Mouse (Mus musculus) neural tube, embryonic 13.5 days (tissue): Measurements from ENCODE around the gene Utf1. TPM values are rescaled to one million over a fixed set of nuclear protein-coding genes. Genes with fewer than 3 reads are reported as not detected.

ENCODE experiments used
- ATAC-seq: fragments of 200-750 bp; cut with Nextera tagmentation; 2 replicates; pipeline ENCODE4 v1.8.0; 2017; ENCODE audit warnings: low read depth, mild to moderate bottlenecking, moderate TSS enrichment, moderate library complexity
- H3K27ac ChIP-seq: fragments of 300-500 bp; sonication (generic); replicated peaks from 2 replicates; pipeline ENCODE4 v1.5.1; 2015; ENCODE audit warnings: moderate library complexity, mild to moderate bottlenecking, inconsistent platforms
- H3K27me3 ChIP-seq: fragments of 300-500 bp; sonication (generic); 2 replicates; pipeline ENCODE4 v1.6.1; 2015; ENCODE audit warnings: mild to moderate bottlenecking, inconsistent platforms
- H3K36me3 ChIP-seq: fragments of 300-500 bp; sonication (generic); 2 replicates; pipeline ENCODE4 v1.6.1; 2015; ENCODE audit warnings: mild to moderate bottlenecking, inconsistent platforms
- H3K4me1 ChIP-seq: fragments of 300-500 bp; sonication (generic); replicated peaks from 2 replicates; pipeline ENCODE4 v1.6.1; 2015; ENCODE audit warnings: inconsistent platforms
- H3K4me2 ChIP-seq: fragments of 300-500 bp; sonication (generic); 2 replicates; pipeline ENCODE4 v1.6.1; 2015; ENCODE audit warnings: inconsistent platforms, mild to moderate bottlenecking, moderate library complexity
- H3K4me3 ChIP-seq: fragments of 300-500 bp; sonication (generic); 2 replicates; pipeline ENCODE4 v1.5.1; 2015; ENCODE audit warnings: mild to moderate bottlenecking, inconsistent platforms
- H3K9ac ChIP-seq: fragments of 300-500 bp; sonication (generic); 2 replicates; pipeline ENCODE4 v1.6.1; 2015; ENCODE audit warnings: moderate library complexity, mild to moderate bottlenecking, inconsistent platforms
- H3K9me3 ChIP-seq: fragments of 300-500 bp; sonication (generic); 2 replicates; pipeline ENCODE4 v1.6.1; 2016; ENCODE audit warnings: inconsistent platforms
- WGBS: fragments of 180-500 bp; shearing (Covaris S2); methylation state at CpG from one replicate; pipeline ENCODE4 v1.1.7; 2015; 5-methylcytosine and 5-hydroxymethylcytosine counted together
- polyA plus RNA-seq: library from polyadenylated mRNA; unstranded; fragments of >200 nt; fragmentation: Nextera tagmentation; extraction: Ambion mirVana; gene quantifications from 2 replicates; pipeline ENCODE4 v1.2.1, GENCODE M21; 2015

Gene Utf1
- polyA plus RNA-seq, 1 experiment from 2014 or later = not detected

GRCm38 (mm10) chr7:139963814-139964213 lies 20.2 kb downstream of the Utf1 start:
- Histone ChIP-seq H3K36me3 (no peaks in the 10 kb centered on the region), H3K9ac (no peak overlapping the region), H3K27ac (no peak overlapping the region), H3K27me3 (no peaks in the 10 kb centered on the region), H3K4me3 (no peak overlapping the region), H3K9me3 (no peaks in the 10 kb centered on the region), H3K4me2 (no peak overlapping the region), H3K4me1 (no peaks in the 10 kb centered on the region)
- WGBS = 60% methylated on average over 4 of the region's 4 CpGs
- no peak for ATAC-seq

DNA sequence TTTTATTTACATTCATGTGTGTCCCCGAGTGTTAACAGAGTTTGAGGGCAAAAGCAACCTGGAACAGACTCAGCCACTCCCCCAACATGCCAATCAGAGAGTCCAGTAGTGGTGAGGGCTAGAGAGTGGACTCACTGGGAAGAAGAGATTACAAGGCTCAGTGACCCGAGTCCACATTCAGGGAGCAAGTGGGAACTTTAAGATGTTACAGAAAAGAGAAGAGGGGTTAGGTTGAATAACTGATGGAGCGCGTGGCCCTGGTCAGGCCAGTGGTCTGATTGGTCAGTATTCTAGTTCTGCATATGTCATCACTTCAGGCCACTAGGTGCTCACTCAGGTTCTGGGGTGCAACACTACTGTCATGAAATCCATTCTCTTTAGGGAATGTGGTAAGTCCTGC lies 23.6 kb downstream of the Utf1 start:
- no peak overlapping the region for H3K27ac ChIP-seq
- ATAC-seq = no peak
- no peaks in the 10 kb centered on the region for H3K36me3 ChIP-seq
- H3K27me3 ChIP-seq = no peaks in the 10 kb centered on the region
- H3K9ac ChIP-seq = no peak overlapping the region
- no peaks in the 10 kb centered on the region for H3K9me3 ChIP-seq
- H3K4me1 ChIP-seq = no peaks in the 10 kb centered on the region
- H3K4me2 ChIP-seq = no peak overlapping the region
- no peak overlapping the region for H3K4me3 ChIP-seq
- 29% methylated on average over 4 of the region's 4 CpGs for WGBS

DNA sequence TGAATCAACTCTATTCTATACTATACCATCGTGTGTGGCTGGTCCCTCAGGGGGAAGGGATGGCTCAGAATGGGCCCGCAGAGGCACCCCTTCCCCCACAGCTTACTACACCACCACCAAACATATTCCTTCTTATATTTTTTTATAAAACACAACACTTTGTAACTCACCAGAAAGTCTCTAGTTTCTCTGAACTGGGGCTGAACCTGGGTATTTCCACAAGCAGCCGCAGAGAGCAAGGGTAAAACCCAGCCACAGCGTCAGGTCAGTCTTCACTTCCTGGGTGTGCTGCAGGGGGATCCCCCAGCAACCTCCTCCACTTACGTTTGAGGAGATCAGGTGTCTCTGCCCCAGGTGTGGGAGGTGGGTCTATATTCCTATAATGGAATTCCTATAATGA lies 24.8 kb downstream of the Utf1 start:
- ATAC-seq = no peak
- Histone ChIP-seq H3K27ac (no peak overlapping the region), H3K4me1 (no peaks in the 10 kb centered on the region), H3K4me3 (no peak overlapping the region), H3K36me3 (no peaks in the 10 kb centered on the region), H3K27me3 (no peaks in the 10 kb centered on the region), H3K9me3 (no peaks in the 10 kb centered on the region), H3K9ac (no peak overlapping the region), H3K4me2 (no peak overlapping the region)
- WGBS = 55% methylated on average over 5 of the region's 5 CpGs

- Histone ChIP-seq H3K4me2 (no peak overlapping the region), H3K4me3 (no peak overlapping the region), H3K4me1 (no peaks in the 10 kb centered on the region), H3K9me3 (no peaks in the 10 kb centered on the region), H3K36me3 (no peaks in the 10 kb centered on the region), H3K27me3 (no peaks in the 10 kb centered on the region), H3K27ac (no peak overlapping the region), H3K9ac (no peak overlapping the region)
- peak; percentile 58; the same call in 1 of the 2 replicates for ATAC-seq
- WGBS = 40% methylated on average over 10 of the region's 10 CpGs
Measured at GRCm38 (mm10) chr7:139969348-139970130, 25.9 kb downstream of the Utf1 start.

DNA sequence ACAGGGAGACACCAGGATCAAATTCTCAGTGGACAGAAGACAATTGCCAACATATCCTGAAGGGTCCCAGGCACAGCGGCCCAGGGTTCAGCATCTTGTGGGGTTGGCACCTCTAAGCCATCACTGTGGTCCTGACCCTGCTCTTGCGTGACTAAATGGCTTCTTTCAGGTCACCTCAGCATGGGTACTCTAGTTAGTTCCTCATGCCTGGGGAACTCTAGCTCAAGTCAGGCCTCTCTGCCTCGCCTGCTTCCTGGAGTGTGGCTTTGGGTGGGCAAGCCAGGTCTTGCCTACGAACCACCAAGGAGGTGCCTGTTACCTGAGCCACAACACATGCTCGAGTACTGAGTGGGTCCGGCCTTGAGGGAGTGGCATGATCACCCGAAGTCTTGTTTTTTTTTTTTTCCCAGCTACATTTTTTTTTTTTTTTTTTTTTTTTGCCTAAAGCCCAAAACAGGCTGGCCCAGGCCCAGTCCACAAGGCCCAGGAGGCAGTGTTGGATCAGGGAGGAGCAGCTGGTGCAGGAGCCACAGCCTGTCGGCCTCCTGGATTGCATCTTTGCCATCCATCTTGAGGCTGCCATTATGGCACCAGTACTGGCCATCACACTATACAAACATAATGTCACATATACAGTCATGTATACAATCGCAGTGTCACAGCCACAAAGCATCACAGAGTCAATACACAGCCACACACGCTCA lies 26.8 kb downstream of the Utf1 start:
- Histone ChIP-seq H3K4me2 (no peak overlapping the region), H3K4me3 (no peak overlapping the region), H3K36me3 (no peaks in the 10 kb centered on the region), H3K4me1 (no peaks in the 10 kb centered on the region), H3K27me3 (no peaks in the 10 kb centered on the region), H3K9ac (no peak overlapping the region), H3K27ac (no peak overlapping the region), H3K9me3 (no peaks in the 10 kb centered on the region)
- ATAC-seq = no peak; the same call in 1 of the 2 replicates
- WGBS = 87% methylated on average over 10 of the region's 10 CpGs

- H3K27ac ChIP-seq = no peak overlapping the region
- H3K4me2 ChIP-seq = no peak overlapping the region
- H3K27me3 ChIP-seq = no peaks in the 10 kb centered on the region
- no peaks in the 10 kb centered on the region for H3K36me3 ChIP-seq
- WGBS = 74% methylated on average over 5 of the region's 5 CpGs
- no peak for ATAC-seq
- no peaks in the 10 kb centered on the region for H3K4me1 ChIP-seq
- no peak overlapping the region for H3K9ac ChIP-seq
- no peaks in the 10 kb centered on the region for H3K9me3 ChIP-seq
- H3K4me3 ChIP-seq = no peak overlapping the region
Measured at GRCm38 (mm10) chr7:139970979-139971378, 27.4 kb downstream of the Utf1 start.

GRCm38 (mm10) chr7:139971436-139971835 lies 27.8 kb downstream of the Utf1 start:
- ATAC-seq = no peak
- 76% methylated on average over 6 of the region's 6 CpGs for WGBS
- no peaks in the 10 kb centered on the region for H3K36me3 ChIP-seq
- no peak overlapping the region for H3K4me2 ChIP-seq
- no peaks in the 10 kb centered on the region for H3K4me1 ChIP-seq
- no peaks in the 10 kb centered on the region for H3K27me3 ChIP-seq
- H3K9ac ChIP-seq = no peak overlapping the region
- H3K9me3 ChIP-seq = no peaks in the 10 kb centered on the region
- no peak overlapping the region for H3K27ac ChIP-seq
- H3K4me3 ChIP-seq = no peak overlapping the region

DNA sequence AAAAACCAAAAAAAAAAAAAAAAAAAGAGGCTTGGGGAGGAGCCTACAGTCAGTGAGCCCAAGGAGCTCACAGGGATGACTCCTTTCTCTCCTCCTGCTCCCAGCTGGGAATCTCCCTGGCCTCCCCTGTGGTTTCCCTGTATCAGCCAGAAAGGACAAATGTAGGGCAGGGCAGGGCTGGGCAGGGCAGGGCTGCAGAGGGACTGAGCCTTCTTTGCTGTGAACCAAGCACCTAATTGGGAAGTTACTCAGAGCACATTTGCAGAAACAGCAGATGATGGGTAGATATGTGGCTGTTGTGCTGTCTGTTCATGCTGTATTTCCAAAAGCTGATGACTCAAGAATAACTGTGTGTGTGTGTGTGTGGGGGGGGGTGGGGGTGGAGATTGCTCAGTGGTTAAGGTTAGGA lies 29.3 kb downstream of the Utf1 start:
- H3K9ac ChIP-seq = no peak overlapping the region
- no peak overlapping the region for H3K4me2 ChIP-seq
- H3K36me3 ChIP-seq = no peaks in the 10 kb centered on the region
- no peaks in the 10 kb centered on the region for H3K9me3 ChIP-seq
- no peak overlapping the region for H3K4me3 ChIP-seq
- no peak overlapping the region for H3K27ac ChIP-seq
- no peak for ATAC-seq
- H3K4me1 ChIP-seq = peaks cover under 1% of the 10 kb centered on the region; the same call in 1 of the 2 replicates
- H3K27me3 ChIP-seq = no peaks in the 10 kb centered on the region

DNA sequence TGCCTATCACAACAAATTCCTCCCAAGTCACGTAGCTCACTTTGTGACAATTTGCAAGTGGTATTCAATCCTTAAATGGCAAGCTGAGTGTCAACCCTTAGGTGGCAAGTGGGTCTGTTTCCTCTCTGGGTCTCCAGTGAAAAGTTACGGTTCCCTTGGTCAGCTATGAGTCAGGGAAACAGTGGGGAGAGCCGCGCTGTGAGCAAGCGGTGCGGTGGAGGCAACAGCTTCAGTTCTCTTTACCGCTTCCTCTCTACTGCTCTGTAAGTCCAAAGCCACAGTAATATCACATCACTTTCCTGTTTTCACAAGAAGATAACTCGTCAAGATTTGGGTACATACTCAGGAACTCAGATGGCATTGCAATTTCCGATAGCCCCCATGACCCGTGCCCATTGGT lies 30.7 kb downstream of the Utf1 start:
- H3K9ac ChIP-seq = no peak overlapping the region
- ATAC-seq = no peak
- WGBS = 87% methylated on average over 10 of the region's 10 CpGs

DNA sequence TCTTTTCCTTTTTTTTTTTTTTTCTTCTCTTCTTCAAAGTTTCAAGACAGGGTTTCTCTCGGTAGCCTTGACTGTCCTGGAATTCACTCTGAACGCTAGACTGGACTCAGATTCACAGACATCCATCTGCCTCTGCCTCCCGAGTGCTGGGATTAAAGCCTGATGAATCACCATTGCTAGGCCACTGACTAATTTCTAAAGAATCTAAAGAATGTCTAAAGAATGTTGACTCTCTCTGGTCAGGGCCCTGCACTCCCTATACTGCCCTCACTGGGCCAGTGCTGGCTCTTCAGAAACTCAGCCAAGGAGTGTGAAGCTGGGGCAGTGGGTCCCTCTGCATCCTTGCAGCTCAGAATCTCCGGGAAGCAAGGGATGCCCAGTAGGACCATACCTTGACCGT lies 31.9 kb downstream of the Utf1 start:
- Histone ChIP-seq H3K27me3 (no peaks in the 10 kb centered on the region), H3K27ac (no peak overlapping the region), H3K9ac (no peak overlapping the region), H3K36me3 (no peaks in the 10 kb centered on the region), H3K4me3 (no peak overlapping the region), H3K9me3 (no peaks in the 10 kb centered on the region), H3K4me2 (no peak overlapping the region), H3K4me1 (peaks cover 12% of the 10 kb centered on the region)
- WGBS = 62% methylated on average over 5 of the region's 5 CpGs
- no peak for ATAC-seq

More for the DNA sequence above, 30.7 kb downstream of the Utf1 start:
- no peaks in the 10 kb centered on the region for H3K36me3 ChIP-seq
- H3K4me1 ChIP-seq = peaks cover 10% of the 10 kb centered on the region
- H3K4me2 ChIP-seq = no peak overlapping the region
- H3K4me3 ChIP-seq = no peak overlapping the region
- no peaks in the 10 kb centered on the region for H3K27me3 ChIP-seq
- H3K27ac ChIP-seq = no peak overlapping the region
- H3K9me3 ChIP-seq = no peaks in the 10 kb centered on the region

GRCm38 (mm10) chr7:139978278-139978892 lies 34.8 kb downstream of the Utf1 start, which contains the start of gene 6430531B16Rik:
6430531B16Rik (minus strand) TSS chr7:139978755.
- Histone ChIP-seq H3K27me3 (no peaks in the 10 kb centered on the region), H3K4me3 (peak within 1 kb of the TSS; percentile 48), H3K36me3 (peaks cover 4% of the 10 kb centered on the region; the same call in 1 of the 2 replicates), H3K27ac (peak within 1 kb of the TSS; percentile 30), H3K9me3 (no peaks in the 10 kb centered on the region), H3K4me2 (peak within 1 kb of the TSS; percentile 75), H3K9ac (peak within 1 kb of the TSS; percentile 67), H3K4me1 (peaks cover 12% of the 10 kb centered on the region)
- 4% methylated on average over 32 of the region's 32 CpGs for WGBS
- ATAC-seq = peak; percentile 96
